Mouse (Mus musculus) neural tube, embryonic 12.5 days (tissue): ENCODE measurements around the gene Gm9922. TPM values are rescaled to one million over a fixed set of nuclear protein-coding genes. Genes with fewer than 3 reads are reported as not detected.

Experiments used
- ATAC-seq: fragments of 200-750 bp; cut with Nextera tagmentation; 2 replicates; pipeline ENCODE4 v1.8.0; 2017; ENCODE audit warnings: low read depth, mild to moderate bottlenecking, moderate TSS enrichment, moderate library complexity; ENCODE audit not compliant: low FRiP score
- H3K27ac ChIP-seq: fragments of 300-500 bp; sonication (generic); 2 replicates; pipeline ENCODE4 v1.5.1; 2016
- H3K27me3 ChIP-seq: fragments of 300-500 bp; sonication (generic); replicated peaks from 2 replicates; pipeline ENCODE4 v1.6.1; 2016; ENCODE audit warnings: mild to moderate bottlenecking
- H3K36me3 ChIP-seq: fragments of 300-500 bp; sonication (generic); 2 replicates; pipeline ENCODE4 v1.6.1; 2016; ENCODE audit warnings: mild to moderate bottlenecking
- H3K4me1 ChIP-seq: fragments of 300-500 bp; sonication (generic); 2 replicates; pipeline ENCODE4 v1.6.1; 2016
- H3K4me2 ChIP-seq: fragments of 300-500 bp; sonication (generic); replicated peaks from 2 replicates; pipeline ENCODE4 v1.6.1; 2016; ENCODE audit warnings: mild to moderate bottlenecking
- H3K4me3 ChIP-seq: fragments of 300-500 bp; sonication (generic); 2 replicates; pipeline ENCODE4 v1.5.1; 2016
- H3K9ac ChIP-seq: fragments of 300-500 bp; sonication (generic); 2 replicates; pipeline ENCODE4 v1.6.1; 2016; ENCODE audit warnings: mild to moderate bottlenecking
- H3K9me3 ChIP-seq: fragments of 300-500 bp; sonication (generic); 2 replicates; pipeline ENCODE4 v1.6.1; 2016; ENCODE audit warnings: mild to moderate bottlenecking
- WGBS: fragments of 180-500 bp; shearing (Covaris S2); methylation state at CpG from one replicate; pipeline ENCODE4 v1.1.7; 2016; 5-methylcytosine and 5-hydroxymethylcytosine counted together
- polyA plus RNA-seq: library from polyadenylated mRNA; unstranded; fragments of >200 nt; fragmentation: Nextera tagmentation; extraction: Ambion mirVana; gene quantifications from 2 replicates; pipeline ENCODE4 v1.2.1, GENCODE M21; 2016

The Gm9922 gene
- polyA plus RNA-seq = 0.52 TPM in 1 of 2 replicates, not detected in the other

GRCm38 (mm10) chr14:101729237-101729971, at the start of gene Gm9922, which contains the start of gene Lmo7:
Gene Gm9922, minus strand, starts transcription at chr14:101729814.
Gene Lmo7, plus strand, starts transcription at chr14:101729957.
- H3K9ac ChIP-seq = peak within 1 kb of the TSS; percentile 50
- H3K9me3 ChIP-seq = no peaks in the 10 kb centered on the region
- H3K27me3 ChIP-seq = peaks cover 29% of the 10 kb centered on the region
- under 1% methylated on average over 51 of the region's 51 CpGs for WGBS
- H3K4me1 ChIP-seq = peaks cover 11% of the 10 kb centered on the region
- ATAC-seq = peak; percentile 87
- H3K27ac ChIP-seq = no peak within 1 kb of the TSS
- H3K4me2 ChIP-seq = peak within 1 kb of the TSS; percentile 100
- peak within 1 kb of the TSS; percentile 53 for H3K4me3 ChIP-seq
- no peaks in the 10 kb centered on the region for H3K36me3 ChIP-seq

- WGBS = 89% methylated on average over 3 of the region's 3 CpGs
- Histone ChIP-seq H3K27me3 (no peaks in the 10 kb centered on the region), H3K4me3 (no peak overlapping the region), H3K4me2 (no peak overlapping the region), H3K4me1 (no peaks in the 10 kb centered on the region), H3K9me3 (no peaks in the 10 kb centered on the region), H3K9ac (no peak overlapping the region), H3K36me3 (no peaks in the 10 kb centered on the region), H3K27ac (no peak overlapping the region)
- ATAC-seq = no peak
Observed at GRCm38 (mm10) chr14:101778426-101778825, 48.8 kb upstream of the Gm9922 start.

- Histone ChIP-seq H3K4me1 (no peaks in the 10 kb centered on the region), H3K9ac (no peak overlapping the region), H3K4me3 (no peak overlapping the region), H3K4me2 (no peak overlapping the region), H3K9me3 (no peaks in the 10 kb centered on the region), H3K27me3 (no peaks in the 10 kb centered on the region), H3K36me3 (no peaks in the 10 kb centered on the region), H3K27ac (no peak overlapping the region)
- ATAC-seq = no peak
- 44% methylated on average over 3 of the region's 3 CpGs for WGBS
Observed at GRCm38 (mm10) chr14:101777129-101777493, 47.5 kb upstream of the Gm9922 start.

GRCm38 (mm10) chr14:101776296-101777128, 46.9 kb upstream of the Gm9922 start:
- no peaks in the 10 kb centered on the region for H3K4me1 ChIP-seq
- H3K9me3 ChIP-seq = no peaks in the 10 kb centered on the region
- no peak for ATAC-seq
- H3K4me3 ChIP-seq = no peak overlapping the region
- no peaks in the 10 kb centered on the region for H3K36me3 ChIP-seq
- H3K27me3 ChIP-seq = no peaks in the 10 kb centered on the region
- H3K27ac ChIP-seq = no peak overlapping the region
- H3K4me2 ChIP-seq = no peak overlapping the region
- 12% methylated on average over 4 of the region's 4 CpGs for WGBS
- no peak overlapping the region for H3K9ac ChIP-seq

GRCm38 (mm10) chr14:101774631-101775030, 45.0 kb upstream of the Gm9922 start:
- no peak overlapping the region for H3K4me2 ChIP-seq
- H3K36me3 ChIP-seq = no peaks in the 10 kb centered on the region
- H3K4me3 ChIP-seq = no peak overlapping the region
- no peaks in the 10 kb centered on the region for H3K9me3 ChIP-seq
- H3K27ac ChIP-seq = no peak overlapping the region
- H3K9ac ChIP-seq = no peak overlapping the region
- ATAC-seq = 0 out of 2 replicates have a peak, but pooled peaks have one; percentile 48
- WGBS = 57% methylated on average over 4 of the region's 4 CpGs
- H3K27me3 ChIP-seq = no peaks in the 10 kb centered on the region
- H3K4me1 ChIP-seq = no peaks in the 10 kb centered on the region

GRCm38 (mm10) chr14:101771756-101772155, 42.1 kb upstream of the Gm9922 start:
- H3K9ac ChIP-seq = no peak overlapping the region
- H3K4me2 ChIP-seq = no peak overlapping the region
- H3K27ac ChIP-seq = no peak overlapping the region
- no peaks in the 10 kb centered on the region for H3K36me3 ChIP-seq
- no peak for ATAC-seq
- H3K9me3 ChIP-seq = no peaks in the 10 kb centered on the region
- no peaks in the 10 kb centered on the region for H3K27me3 ChIP-seq
- no peak overlapping the region for H3K4me3 ChIP-seq
- WGBS = 94% methylated on average over 6 of the region's 6 CpGs
- no peaks in the 10 kb centered on the region for H3K4me1 ChIP-seq

GRCm38 (mm10) chr14:101771336-101771735, 41.7 kb upstream of the Gm9922 start:
- WGBS = 92% methylated on average over 5 of the region's 5 CpGs
- H3K36me3 ChIP-seq = no peaks in the 10 kb centered on the region
- H3K27ac ChIP-seq = no peak overlapping the region
- no peak overlapping the region for H3K4me2 ChIP-seq
- no peaks in the 10 kb centered on the region for H3K27me3 ChIP-seq
- H3K9ac ChIP-seq = no peak overlapping the region
- H3K4me3 ChIP-seq = no peak overlapping the region
- no peak for ATAC-seq
- no peaks in the 10 kb centered on the region for H3K4me1 ChIP-seq
- H3K9me3 ChIP-seq = no peaks in the 10 kb centered on the region

GRCm38 (mm10) chr14:101763762-101764295, 34.2 kb upstream of the Gm9922 start:
- WGBS = 46% methylated on average over 3 of the region's 3 CpGs
- H3K4me2 ChIP-seq = no peak overlapping the region
- H3K27me3 ChIP-seq = no peaks in the 10 kb centered on the region
- H3K27ac ChIP-seq = no peak overlapping the region
- no peak overlapping the region for H3K4me3 ChIP-seq
- no peak overlapping the region for H3K9ac ChIP-seq
- ATAC-seq = no peak
- H3K36me3 ChIP-seq = no peaks in the 10 kb centered on the region
- H3K4me1 ChIP-seq = no peaks in the 10 kb centered on the region
- H3K9me3 ChIP-seq = no peaks in the 10 kb centered on the region

- no peaks in the 10 kb centered on the region for H3K4me1 ChIP-seq
- H3K9me3 ChIP-seq = no peaks in the 10 kb centered on the region
- no peak for ATAC-seq
Observed at GRCm38 (mm10) chr14:101762267-101762666, 32.7 kb upstream of the Gm9922 start.

GRCm38 (mm10) chr14:101755425-101755824, 25.8 kb upstream of the Gm9922 start:
- no peaks in the 10 kb centered on the region for H3K9me3 ChIP-seq
- no peak overlapping the region for H3K9ac ChIP-seq
- H3K4me1 ChIP-seq = no peaks in the 10 kb centered on the region
- WGBS = 46% methylated on average over 4 of the region's 4 CpGs
- H3K27ac ChIP-seq = no peak overlapping the region
- H3K36me3 ChIP-seq = no peaks in the 10 kb centered on the region
- no peaks in the 10 kb centered on the region for H3K27me3 ChIP-seq
- H3K4me2 ChIP-seq = no peak overlapping the region
- H3K4me3 ChIP-seq = no peak overlapping the region
- no peak for ATAC-seq

More at GRCm38 (mm10) chr14:101762267-101762666, 32.7 kb upstream of the Gm9922 start:
- Histone ChIP-seq H3K27ac (no peak overlapping the region), H3K27me3 (no peaks in the 10 kb centered on the region), H3K4me2 (no peak overlapping the region), H3K9ac (no peak overlapping the region), H3K4me3 (no peak overlapping the region), H3K36me3 (no peaks in the 10 kb centered on the region)
- 62% methylated on average over 1 of the region's 1 CpGs for WGBS

- no peaks in the 10 kb centered on the region for H3K4me1 ChIP-seq
- no peaks in the 10 kb centered on the region for H3K36me3 ChIP-seq
- no peak for ATAC-seq
- no peaks in the 10 kb centered on the region for H3K9me3 ChIP-seq
- H3K4me2 ChIP-seq = no peak overlapping the region
- no peak overlapping the region for H3K27ac ChIP-seq
- no peaks in the 10 kb centered on the region for H3K27me3 ChIP-seq
- H3K4me3 ChIP-seq = no peak overlapping the region
- H3K9ac ChIP-seq = no peak overlapping the region
- 85% methylated on average over 4 of the region's 4 CpGs for WGBS
Observed at GRCm38 (mm10) chr14:101750910-101751309, 21.3 kb upstream of the Gm9922 start.

GRCm38 (mm10) chr14:101748436-101748835, 18.8 kb upstream of the Gm9922 start:
- Histone ChIP-seq H3K9me3 (no peaks in the 10 kb centered on the region), H3K4me3 (no peak overlapping the region), H3K9ac (no peak overlapping the region), H3K36me3 (no peaks in the 10 kb centered on the region), H3K27me3 (no peaks in the 10 kb centered on the region), H3K4me2 (no peak overlapping the region), H3K27ac (no peak overlapping the region), H3K4me1 (no peaks in the 10 kb centered on the region)
- ATAC-seq = no peak
- WGBS = 92% methylated on average over 7 of the region's 7 CpGs
